Mouse (Mus musculus): ENCODE results near the gene Olfr681.
"Not testable (repeated sequence)": the region's sequence is repeated elsewhere in the genome, so short reads cannot be mapped to it uniquely, and the experiment has no call there.

GRCm38 (mm10) chr7:105092717-105093116 lies 23.9 kb upstream of the Olfr681 start, which contains the start of gene Olfr680-ps1:
- not testable (repeated sequence) for TF ChIP-seq EP300 (IDR thresholded peaks at IDR 0.05; ENCODE audit: low read depth in 1 of 2, low read length in 2 of 2); CTCF (IDR thresholded peaks at IDR 0.05 in 2 of 3, conservative IDR thresholded peaks at IDR 0.05 in 1 of 3; ENCODE audit: control insufficient read depth in 1 of 3, insufficient read depth in 1 of 3, low read depth in 2 of 3, low read length in 3 of 3, poor library complexity in 1 of 3, severe bottlenecking in 1 of 3); POLR2A (IDR thresholded peaks at IDR 0.05; ENCODE audit: control insufficient read depth in 1 of 2, insufficient read depth in 1 of 2, low read depth in 1 of 2, low read length in 2 of 2, poor library complexity in 1 of 2); UBTF (IDR thresholded peaks at IDR 0.05; ENCODE audit: borderline replicate concordance, insufficient read depth, low read depth, low read length); MAFK (IDR thresholded peaks at IDR 0.05; ENCODE audit: borderline replicate concordance, low read depth, low read length); E2F4 (IDR thresholded peaks at IDR 0.05; ENCODE audit: borderline replicate concordance, low read depth, low read length); MAZ (IDR thresholded peaks at IDR 0.05; ENCODE audit: low read depth, low read length); POLR2AphosphoS2 (IDR thresholded peaks at IDR 0.05; ENCODE audit: low read length); CHD2 (IDR thresholded peaks at IDR 0.05; ENCODE audit: low read length); ZC3H11A (IDR thresholded peaks at IDR 0.05; ENCODE audit: low read depth, low read length); MAX (IDR thresholded peaks at IDR 0.05; ENCODE audit: low read length); ZMIZ1 (IDR thresholded peaks at IDR 0.05; ENCODE audit: low read depth, low read length); USF2 (IDR thresholded peaks at IDR 0.05; ENCODE audit: borderline replicate concordance in 1 of 2, insufficient read depth in 1 of 2, low read depth in 1 of 2, low read length in 2 of 2)

Measured in MEL (cell line).